Mouse (Mus musculus) kidney, postnatal 25 days (tissue): ENCODE measurements at regions not wholly inside any gene's neighbourhood (a gene's known extent, or its start where the extent isn't known, plus 50 kb on each side); places are given as distances from the start of the nearest gene placed in this dataset.

Experiments used
- DNase-seq, 2 experiments: peaks; one replicate each; pipeline ENCODE4 v3.0.0; 2021; ENCODE audit warnings: mixed read lengths in 2 of 2

- DNase-seq: no peak
Observed at GRCm38 (mm10) chr12:107322861-107323260, 165.6 kb upstream of the 3110018I06Rik start.

DNA sequence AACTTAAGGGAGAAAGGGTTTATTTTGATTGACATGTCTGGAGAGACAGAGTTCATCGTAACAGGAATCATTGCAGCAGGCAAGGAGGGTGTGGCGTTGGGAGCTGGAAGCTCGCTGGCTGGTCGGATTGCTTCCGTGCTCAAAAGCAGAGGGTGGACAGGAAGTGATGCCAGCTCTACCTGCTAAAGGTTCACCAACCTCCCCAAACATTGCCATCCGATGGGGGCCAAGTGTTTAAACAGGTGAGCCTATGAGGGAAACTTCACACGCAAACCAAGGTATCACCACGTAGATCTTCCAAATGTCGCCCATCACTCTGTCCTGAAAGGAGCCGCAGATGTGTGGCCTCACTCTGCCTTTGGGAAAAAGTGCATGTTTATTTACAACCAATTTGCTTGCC is 162.3 kb upstream of the 3110018I06Rik start:
- DNase-seq: no peak

DNA sequence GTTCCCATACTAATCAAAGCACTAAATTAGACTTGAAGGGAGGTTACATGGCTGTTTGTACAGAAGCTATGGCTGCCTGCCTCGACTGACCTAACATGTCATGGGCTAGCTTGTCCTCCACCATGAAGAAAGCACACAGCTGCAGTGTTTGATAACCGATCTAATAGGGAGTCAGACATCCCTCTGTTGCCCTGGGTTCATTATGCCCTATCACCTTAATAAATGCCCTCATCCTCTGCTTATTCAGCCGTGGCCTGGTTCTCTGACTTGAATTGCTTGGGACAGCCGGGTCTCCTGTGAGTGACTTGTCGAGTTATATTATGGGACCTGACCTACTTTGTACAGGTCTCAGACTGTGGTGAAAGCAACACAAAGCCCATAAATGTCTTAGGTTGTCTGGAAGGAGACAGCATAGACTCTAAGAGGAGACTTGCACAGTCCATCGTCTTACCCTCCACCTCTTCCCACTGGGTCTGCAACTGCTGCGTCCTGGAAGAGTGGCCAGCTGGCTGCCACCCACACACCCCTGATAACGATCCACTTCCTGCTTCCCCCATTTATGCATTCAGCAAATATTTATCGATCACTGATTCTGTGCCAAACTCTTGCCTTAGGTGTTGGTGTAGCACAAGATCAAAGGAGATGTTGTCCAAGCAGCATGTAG is 161.2 kb upstream of the 3110018I06Rik start:
- no peak for DNase-seq

DNA sequence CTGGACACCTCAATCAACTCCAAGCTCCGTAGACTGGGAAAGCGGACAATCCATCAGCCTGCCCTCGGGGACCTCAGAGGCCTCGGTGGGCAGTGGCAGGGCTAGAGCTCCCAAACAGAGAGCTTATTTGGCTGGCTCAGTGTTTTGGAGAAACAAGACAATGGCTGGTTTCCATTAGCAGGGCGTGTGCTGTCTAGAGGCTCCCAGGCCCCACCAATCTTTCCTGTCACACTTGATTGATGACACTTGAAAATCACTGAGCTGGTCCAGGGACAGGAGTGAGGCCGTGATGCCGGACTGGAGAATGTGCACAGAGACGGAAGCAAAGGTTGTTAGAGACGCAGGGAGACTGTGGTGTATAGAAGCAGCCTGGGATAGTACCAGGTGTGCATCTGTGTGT is 159.4 kb upstream of the 3110018I06Rik start:
- DNase-seq: no peak

DNA sequence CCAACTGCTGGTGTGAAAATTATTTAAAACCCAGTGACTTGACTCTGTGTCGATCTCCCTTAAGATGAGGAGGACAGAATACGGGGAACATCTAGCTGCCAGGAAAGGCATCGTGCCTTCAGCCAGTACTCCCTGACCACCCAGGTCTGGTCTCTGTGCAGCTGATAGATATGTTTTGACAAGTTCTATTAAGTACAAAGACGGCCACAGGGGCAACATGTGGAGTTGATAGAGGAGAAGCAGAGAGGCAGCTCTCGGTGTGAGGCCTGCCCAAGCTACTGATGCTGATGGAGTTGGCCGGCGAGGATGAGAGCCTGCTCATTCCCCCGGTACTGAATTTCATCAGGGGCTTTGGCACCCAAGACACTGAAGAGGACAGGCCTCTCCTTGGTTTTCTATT is 154.1 kb upstream of the 3110018I06Rik start:
- no peak for DNase-seq

- no peak for DNase-seq
Observed at GRCm38 (mm10) chr12:107335106-107335505, 153.3 kb upstream of the 3110018I06Rik start.

DNA sequence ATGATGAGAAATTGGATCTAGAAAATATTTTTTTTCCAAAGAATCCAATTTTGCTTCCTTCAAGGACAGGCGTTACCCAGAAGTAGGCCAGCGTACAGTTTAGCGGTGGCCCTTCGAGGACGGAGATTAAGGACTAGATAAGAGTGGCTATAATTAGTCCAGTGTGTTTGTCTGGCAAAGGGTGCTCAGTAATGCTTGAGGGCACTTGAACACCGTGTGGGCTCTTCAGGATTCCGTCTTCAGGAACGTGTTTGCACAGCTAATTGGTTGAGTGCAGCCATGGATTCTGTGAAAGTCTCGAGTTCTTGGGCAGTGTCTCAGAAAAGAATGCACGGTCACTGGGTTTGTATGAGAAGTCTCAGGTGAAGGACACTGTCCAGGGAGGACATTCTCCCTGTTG is 149.7 kb upstream of the 3110018I06Rik start:
- no peak for DNase-seq

DNA sequence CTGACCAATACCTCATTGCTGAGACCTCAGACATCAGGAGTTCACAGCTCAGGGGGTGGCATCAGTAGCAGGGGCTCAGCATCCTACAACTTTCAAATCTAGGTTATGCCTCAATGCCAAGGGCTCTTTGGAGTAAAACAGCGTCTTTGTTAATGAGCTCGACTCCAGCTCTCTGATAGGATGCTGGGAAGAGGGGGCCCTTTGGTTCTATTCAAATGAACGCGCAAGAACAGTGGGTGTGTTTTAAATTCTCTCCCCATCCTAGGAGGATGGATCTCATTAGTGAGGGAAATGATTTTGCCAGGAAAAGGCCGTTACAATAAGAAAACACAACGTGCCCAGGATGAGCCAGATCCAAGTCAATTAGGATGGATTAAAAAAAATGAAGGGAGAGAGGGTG is 132.2 kb upstream of the 3110018I06Rik start:
- DNase-seq: no peak

- no peak for DNase-seq
Observed at GRCm38 (mm10) chr12:107356974-107357373, 131.5 kb upstream of the 3110018I06Rik start.

DNA sequence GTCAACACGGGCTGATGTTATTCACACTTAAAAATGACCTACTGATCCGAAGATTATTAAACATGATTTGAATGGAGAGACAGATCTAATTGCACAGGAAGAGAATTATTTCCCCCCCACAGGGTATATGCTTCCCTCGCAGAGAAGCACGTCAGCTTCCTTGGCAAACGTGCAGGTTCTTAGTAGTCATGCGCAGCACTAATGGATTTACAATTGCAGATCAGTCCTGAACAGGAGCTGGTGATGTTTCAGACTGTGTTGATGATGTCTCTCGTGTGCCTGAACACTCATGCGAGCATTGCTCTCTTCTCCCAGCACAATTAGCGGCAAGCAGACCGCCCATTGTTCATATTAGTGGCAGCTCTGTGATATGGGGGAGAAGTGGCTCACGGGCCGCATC is 127.9 kb upstream of the 3110018I06Rik start:
- no peak for DNase-seq

- DNase-seq: no peak
Observed at GRCm38 (mm10) chr12:107361606-107362005, 126.8 kb upstream of the 3110018I06Rik start.

GRCm38 (mm10) chr12:107362120-107362519 is 126.3 kb upstream of the 3110018I06Rik start:
- DNase-seq: no peak

- no peak for DNase-seq
Observed at GRCm38 (mm10) chr12:107372254-107372653, 116.2 kb upstream of the 3110018I06Rik start.

- no peak for DNase-seq
Observed at GRCm38 (mm10) chr12:107392050-107392795, 96.2 kb upstream of the 3110018I06Rik start.

DNA sequence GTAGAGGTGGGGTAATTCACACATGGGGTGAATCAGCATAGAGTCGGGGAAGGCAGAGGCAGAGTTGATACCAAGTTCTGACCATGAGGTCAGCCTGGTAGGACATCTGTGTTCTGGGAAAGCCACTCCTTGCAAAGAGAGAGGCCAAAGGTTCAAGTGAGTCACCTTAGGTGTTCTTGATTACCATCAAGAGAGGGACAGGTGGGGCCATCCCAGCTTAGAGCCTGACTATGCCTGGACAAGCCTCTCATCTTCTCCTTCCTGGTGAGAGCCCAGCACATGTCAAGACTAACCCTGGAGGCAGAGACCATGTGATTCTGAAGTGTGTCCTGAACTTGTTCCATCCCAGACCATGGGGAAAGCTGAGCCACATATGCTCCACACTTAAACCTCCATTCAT is 94.0 kb upstream of the 3110018I06Rik start:
- no peak for DNase-seq

DNA sequence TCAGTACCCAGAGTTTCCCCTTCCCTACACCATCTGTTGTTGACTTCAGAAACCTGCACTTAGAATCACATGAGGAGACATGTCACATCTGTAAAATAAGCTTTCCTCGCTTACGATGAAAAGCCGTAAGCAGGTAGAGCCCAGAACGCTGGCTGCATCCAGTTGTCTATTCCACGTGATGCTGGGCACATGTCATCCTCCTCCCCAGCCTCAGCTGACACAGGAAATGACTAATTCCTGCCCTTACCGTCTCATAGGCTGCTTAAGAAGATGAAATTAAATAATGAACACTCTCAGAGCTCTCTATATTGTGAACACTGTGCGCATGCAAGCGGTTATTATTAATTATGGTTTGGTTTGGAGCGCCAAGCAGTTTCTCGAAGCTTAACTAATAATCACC is 83.6 kb upstream of the 3110018I06Rik start:
- no peak for DNase-seq

DNA sequence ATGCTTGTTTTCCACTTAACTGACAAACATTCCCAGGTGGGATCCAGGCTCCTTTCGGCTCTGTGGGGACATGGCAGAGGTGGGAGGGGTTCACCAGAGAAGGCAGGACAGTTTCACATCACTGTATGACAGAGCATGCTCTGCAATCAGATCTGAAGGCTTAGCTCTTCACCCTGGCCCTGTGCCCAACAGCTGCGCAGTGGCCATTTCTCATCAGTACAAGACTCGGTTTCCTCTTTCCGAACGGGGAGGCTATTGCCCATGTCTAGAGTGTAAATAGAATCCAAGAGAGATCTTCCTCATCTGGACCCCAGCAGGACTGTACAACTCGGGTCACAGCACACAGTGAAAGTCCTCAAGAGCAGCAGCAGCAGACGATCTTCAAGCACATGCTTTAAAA is 64.5 kb upstream of the 3110018I06Rik start:
- no peak for DNase-seq

DNA sequence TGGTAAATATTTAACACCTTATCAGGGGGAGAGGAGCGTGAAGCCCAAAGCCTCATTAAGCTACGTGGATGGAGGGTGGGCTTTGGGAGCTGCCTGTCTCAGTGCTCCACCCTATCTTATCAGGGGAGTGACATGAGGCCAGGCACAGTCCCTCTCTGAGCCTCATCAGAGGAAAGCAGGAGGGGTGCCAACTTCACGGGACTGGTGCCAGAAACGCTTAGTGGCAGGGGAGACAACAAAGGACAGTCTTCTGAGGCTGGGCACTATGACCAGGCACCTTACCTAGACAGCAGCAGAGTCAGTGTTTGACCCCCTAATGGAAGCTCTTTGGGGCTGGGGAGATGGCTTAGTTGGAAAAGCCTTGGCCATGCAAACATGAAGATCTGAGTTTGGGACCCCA is 49.9 kb upstream of the 3110018I06Rik start:
- no peak for DNase-seq
